Mouse (Mus musculus) T-cell, adult 2 months (primary cell): ENCODE measurements at regions not wholly inside any gene's neighbourhood (a gene's known extent, or its start where the extent isn't known, plus 50 kb on each side); places are given as distances from the start of the nearest gene placed in this dataset.

Experiments
- DNase-seq: peaks from one replicate; pipeline ENCODE4 v3.0.0; 2022; ENCODE audit warnings: low spot score

DNA sequence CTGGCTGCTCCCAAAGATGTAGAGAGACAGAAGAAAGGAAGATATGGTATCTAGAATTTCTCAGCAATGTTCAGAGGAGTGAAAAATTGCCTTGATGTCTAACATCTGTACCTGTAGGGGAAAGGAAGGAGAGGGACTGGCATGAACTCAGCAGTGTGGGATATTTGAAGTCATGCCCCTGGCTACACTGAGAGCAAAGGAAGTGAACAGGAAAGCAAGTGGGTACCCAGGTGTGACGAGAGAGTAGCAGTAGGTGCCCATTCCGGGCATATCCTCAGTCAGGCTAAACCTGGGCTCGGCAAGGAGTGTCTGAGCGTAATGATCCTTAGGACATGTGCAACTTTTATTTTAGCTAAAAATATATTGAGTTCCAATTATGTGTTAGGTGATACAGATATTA, 203.4 kb upstream of the Satb1 start:
- DNase-seq: peak; percentile 16

- peak; percentile 27 for DNase-seq
Observed at GRCm38 (mm10) chr17:52031079-52031478, 198.0 kb upstream of the Satb1 start.

- no peak for DNase-seq
Observed at GRCm38 (mm10) chr17:51986920-51987319, 153.8 kb upstream of the Satb1 start.

DNA sequence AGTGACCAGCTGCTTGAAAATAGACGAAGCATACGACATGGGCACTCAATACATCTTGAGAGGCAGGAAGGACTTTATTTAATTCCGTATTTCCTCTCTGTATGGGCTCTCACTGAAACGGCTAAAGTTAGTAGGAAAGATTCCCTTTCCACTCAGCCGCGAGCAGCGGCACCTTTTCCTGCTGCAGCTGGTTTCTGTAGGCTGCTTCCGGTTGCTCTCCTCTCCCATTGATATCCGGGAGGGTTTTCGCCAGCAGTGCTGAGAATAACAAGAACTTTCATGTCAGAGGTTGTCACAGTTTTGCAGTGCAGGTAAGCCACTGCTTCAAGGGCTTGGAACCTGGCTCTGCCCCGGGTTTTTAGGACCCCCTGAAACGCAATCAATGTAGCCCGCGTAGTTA, 153.1 kb upstream of the Satb1 start:
- peak; percentile 28 for DNase-seq

GRCm38 (mm10) chr17:51979126-51979525, 146.0 kb upstream of the Satb1 start:
- DNase-seq: no peak

GRCm38 (mm10) chr17:51971444-51971843, 138.4 kb upstream of the Satb1 start:
- DNase-seq: peak; percentile 31

DNA sequence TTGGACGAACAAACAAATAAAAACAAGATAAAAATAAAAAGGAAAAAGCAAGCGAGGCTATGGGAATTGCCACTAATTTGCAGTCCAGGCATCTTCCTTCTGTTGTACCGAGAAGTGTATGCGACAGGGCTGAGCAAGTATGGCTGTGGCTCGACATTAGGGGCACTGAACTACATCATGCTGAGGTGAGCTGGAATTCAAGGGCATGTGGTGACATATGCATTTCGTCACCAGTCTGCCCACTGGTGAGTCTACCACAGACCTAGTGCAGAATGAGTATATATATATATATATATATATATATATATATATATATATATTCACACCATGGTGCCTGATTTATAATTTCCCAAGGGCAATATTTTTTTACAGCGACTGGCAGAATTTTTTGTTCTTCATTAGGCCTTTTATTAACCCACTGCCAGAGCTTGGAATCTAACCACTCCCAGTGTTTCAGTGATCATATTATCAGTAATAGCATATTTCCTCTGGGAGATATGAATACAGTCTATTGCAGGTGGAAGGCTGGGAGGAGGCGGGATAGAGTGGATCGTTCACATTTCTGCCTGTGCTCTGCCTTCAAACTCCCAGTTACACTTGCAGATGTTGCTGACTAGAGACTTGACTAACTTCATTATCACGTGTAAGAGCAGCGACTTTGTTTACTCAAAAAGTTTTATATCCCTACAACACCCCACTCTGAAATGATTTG, 133.6 kb upstream of the Satb1 start:
- no peak for DNase-seq

DNA sequence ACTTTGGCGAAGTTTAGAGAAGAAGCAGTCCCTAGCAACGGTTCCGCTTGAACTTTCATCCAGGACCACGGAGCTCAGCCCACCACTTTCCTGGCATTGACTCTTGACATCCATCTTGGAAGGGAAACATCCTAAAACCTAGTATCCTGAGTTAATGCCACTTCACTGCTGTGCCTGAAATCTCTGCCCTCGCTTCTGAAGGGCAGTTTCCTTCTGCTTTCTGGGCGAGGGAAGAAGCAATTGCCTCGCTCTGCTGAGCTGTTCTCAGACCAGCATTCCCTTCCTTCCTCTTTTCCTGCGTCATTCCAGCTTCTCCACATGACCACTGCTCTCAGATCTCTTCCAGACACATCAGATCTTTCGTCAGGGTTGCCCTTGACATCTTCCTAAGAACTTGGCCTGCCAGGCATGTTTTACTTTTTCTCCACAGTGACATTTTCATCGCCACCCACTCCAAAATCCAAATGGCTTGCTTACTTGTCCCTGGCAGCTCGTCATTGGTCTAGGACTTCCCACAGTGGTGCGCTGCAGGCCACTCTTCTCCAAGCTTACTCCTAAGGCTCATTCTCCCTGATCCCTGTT, 129.5 kb upstream of the Satb1 start:
- DNase-seq: no peak

- DNase-seq: no peak
Observed at GRCm38 (mm10) chr17:51961337-51961736, 128.2 kb upstream of the Satb1 start.

GRCm38 (mm10) chr17:51956275-51956674, 123.2 kb upstream of the Satb1 start:
- DNase-seq: peak; percentile 8

DNA sequence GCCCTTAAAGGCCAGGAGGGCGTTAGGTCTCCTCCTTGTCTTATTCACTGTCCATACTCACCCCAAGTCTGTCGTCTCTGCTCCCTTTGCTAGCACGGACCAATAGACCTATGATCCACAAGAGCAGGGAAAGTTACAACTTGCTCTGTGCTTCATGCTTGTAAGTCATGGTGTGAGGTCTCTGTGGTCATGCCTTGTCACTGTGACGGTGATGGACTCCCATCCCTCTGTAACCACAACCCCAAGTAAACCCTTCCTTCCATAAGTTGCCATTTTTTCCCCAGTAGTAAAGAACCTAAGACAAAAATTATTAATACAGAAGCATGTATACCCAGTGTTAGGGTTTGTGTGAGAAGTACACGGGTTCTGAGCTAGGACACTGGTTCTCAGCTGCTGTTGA, 104.6 kb upstream of the Satb1 start:
- no peak for DNase-seq

DNA sequence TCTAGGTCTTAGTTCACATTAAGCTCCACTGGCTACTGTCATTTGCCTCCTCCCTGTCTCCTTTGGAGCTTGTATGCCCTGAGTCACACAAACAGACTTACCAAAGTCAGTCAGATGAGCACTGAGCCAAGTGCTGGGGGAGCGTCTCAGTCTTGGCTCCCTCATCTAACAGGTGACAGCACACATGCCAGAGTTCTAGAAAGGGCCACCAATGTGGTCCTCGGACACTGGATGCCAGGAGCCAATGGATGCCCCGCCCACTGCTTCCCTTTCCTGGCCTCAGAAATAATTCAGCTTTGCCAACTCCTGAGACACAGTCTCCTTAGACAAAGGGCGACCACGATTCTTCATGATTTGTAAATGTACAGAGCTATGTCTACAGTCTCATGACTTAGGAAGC, 103.0 kb upstream of the Satb1 start:
- DNase-seq: no peak

DNA sequence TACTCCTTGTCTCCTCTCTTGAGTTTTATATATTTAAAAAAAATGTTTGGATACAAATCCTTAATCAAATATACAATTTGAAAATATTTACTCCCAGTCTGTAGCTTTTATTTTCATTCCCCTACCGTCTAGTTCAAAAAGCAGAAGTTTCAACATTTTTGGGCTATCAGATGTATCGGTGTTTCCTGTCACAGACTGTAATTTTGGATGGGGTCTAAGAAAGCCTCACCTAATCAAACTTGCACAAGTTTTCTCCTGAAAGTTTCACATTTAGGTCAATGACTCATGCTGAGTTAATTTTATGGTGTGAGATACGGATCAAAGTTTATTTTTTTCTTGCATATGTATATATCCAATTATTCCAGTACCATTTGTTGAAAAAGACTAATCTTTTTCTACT, 93.3 kb upstream of the Satb1 start:
- no peak for DNase-seq

- DNase-seq: no peak
Observed at GRCm38 (mm10) chr17:51907031-51907430, 73.9 kb upstream of the Satb1 start.

GRCm38 (mm10) chr17:51906418-51906817, 73.3 kb upstream of the Satb1 start:
- DNase-seq: peak; percentile 77

DNA sequence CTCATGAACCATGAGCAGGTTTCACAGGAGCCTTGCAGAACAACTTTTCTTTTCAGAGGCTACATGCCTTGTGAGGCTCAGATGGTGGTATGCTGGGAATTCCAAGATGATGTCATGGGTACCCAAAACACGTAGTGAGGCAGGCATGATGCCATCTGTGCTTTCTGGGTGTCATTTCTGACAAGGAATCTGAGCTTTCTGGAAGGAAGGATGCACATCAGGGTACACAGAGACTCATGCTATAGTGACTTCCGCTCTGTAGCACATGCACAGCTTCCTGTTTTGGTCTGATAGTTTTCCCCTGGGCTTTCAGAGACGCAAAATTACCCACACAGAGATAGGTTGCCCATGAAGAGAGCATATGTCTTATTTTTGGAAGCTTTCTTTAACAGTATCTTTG, 70.8 kb upstream of the Satb1 start:
- DNase-seq: peak; percentile 81

DNA sequence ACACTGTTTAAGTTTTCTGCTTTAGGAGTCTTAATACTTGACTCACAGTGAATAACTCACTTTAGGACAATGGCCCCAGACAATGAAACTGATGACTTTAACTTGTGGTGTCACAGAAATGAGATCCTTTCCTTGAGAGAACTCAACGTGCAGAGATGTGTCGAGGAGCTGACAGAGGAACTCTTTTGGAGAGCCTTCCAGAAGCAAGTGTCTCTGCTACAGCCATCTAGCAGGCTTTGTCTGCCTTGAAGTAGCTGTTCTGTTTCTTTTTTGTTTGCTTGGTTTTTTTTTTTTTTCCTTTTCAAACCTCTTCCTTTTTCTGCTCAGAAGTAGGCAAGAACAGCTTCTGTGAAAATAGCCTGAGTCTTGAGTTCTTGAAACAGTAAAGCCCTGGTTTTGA, 66.3 kb upstream of the Satb1 start:
- DNase-seq: no peak

DNA sequence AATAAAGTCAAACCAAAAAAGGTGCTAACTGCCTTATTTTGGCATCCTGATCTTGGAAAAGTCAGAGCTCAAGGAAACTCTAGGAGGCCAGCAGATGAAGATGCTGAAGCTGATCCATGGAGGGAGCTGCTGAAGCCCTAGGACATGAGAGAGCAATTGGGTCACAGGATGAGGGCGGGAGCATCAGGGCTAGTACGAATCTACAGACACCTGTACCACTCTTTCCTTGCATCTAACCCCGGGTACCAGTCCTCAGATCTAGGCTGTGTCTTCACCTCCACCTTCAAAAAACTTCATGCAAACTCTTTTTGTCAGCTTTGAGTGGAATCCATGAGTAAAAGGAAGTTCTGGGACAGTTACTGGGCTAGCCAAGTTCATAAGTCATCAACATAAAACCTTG, 63.1 kb upstream of the Satb1 start:
- DNase-seq: no peak

GRCm38 (mm10) chr17:51894278-51894677, 61.2 kb upstream of the Satb1 start:
- peak; percentile 63 for DNase-seq

GRCm38 (mm10) chr17:51892856-51893255, 59.8 kb upstream of the Satb1 start:
- DNase-seq: peak; percentile 49

DNA sequence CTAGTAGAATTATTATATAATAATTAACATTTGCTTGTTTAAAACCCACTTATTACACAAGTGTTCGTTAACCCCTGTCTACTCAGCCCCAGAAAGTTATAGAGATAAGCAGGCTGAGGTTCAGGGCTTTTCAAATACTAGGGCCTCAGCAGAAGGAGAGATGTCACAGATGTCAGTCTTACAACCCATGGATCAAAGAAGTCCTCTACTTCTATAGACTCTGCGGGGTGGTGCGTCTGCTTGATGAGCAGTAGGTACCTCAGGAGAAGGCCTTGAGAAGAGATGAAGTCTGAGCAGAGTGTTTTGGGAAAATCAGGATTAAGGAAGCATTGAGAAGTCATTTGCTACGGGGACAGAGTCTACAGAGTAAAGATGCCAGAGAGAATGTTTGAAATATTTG, 59.1 kb upstream of the Satb1 start:
- no peak for DNase-seq
